In the genomic region with DNA sequence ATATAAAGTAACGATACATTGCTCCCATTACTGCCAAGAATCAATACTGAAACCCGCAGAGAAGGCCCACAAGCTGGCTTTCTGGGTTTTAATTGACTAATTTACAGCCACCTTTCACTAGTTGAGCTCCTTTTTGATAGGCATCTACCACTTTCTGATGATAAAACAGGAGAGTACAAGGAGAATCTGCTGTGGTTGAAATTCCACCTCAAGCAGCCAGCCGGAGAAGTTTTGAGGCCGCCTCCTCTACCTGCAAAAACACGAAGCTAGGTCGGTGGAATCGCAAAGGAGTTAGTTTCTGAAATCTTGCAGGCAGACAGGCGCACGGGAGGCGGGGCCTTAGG, we compare ENCODE assay signal across 9 mouse cellular contexts. TPM values are rescaled to one million over a fixed set of nuclear protein-coding genes. Genes with fewer than 3 reads are reported as not detected.
DNase-seq lines count a peak whose midpoint lies in the region; ATAC-seq and TF ChIP-seq lines count a peak whose summit lies in the region.
"Had no signal": no experiment of that assay in that cellular context is flagged by ENCODE, and none has a peak within 500 bp of the region (broad histone marks: within the 10 kb centered on the region; RNA-seq: fewer than 3 reads in every experiment).

No protein-coding gene starts in this region.

- 2% methylated on average over 10 of the region's 10 CpGs for WGBS in heart, embryonic 14.5 days
- WGBS in hindbrain, embryonic 10.5 days: 2% methylated on average over 10 of the region's 10 CpGs
- WGBS in midbrain, embryonic 10.5 days: under 1% methylated on average over 10 of the region's 10 CpGs

- no peak for ATAC-seq in heart, embryonic 14.5 days (ENCODE audit: insufficient number of reproducible peaks, insufficient read depth, low FRiP score, low read depth)

- DNase-seq in heart, adult 9 months (ENCODE audit: low spot score in 2 of 2): no peak
- DNase-seq in ES-E14 (ENCODE audit: low read depth, low spot score): no peak
- DNase-seq in hindbrain, embryonic 10.5 days (ENCODE audit: low spot score): no peak
- DNase-seq in midbrain, embryonic 10.5 days (ENCODE audit: low spot score): no peak
- no peak for DNase-seq in adrenal gland, adult 8-10 months
- no peak for DNase-seq in embryo, embryonic 9.5 days (ENCODE audit: extremely low spot score)
- DNase-seq in adrenal gland, adult 2 months: no peak

- in situ Hi-C loops in ES-E14 (cut with MboI; ENCODE audit: low sequenced_read_pairs in 2 of 2, unreplicated experiment in 2 of 2): loop anchor here in 1 of 2 experiments (25.0 kb wide), 1 partner anchor 1726 kb away; a partner anchor contains a TSS

- H3K4me3 ChIP-seq in heart, embryonic 14.5 days (ENCODE audit: control insufficient read depth in 1 of 2, insufficient read depth in 1 of 2, low read depth in 1 of 2, low read length in 2 of 2): peak overlapping the region; percentile 50 to 69
- peak overlapping the region; percentile 58 to 62 for H3K4me3 ChIP-seq in ES-E14 (ENCODE audit: insufficient read depth in 1 of 2, low read depth in 1 of 2, low read length in 2 of 2, poor library complexity in 1 of 2, severe bottlenecking in 1 of 2)
- H3K4me3 ChIP-seq in hindbrain, embryonic 10.5 days: peak overlapping the region; percentile 66
- H3K4me3 ChIP-seq in midbrain, embryonic 10.5 days: peak overlapping the region; percentile 69

- H3K4me2 ChIP-seq in heart, embryonic 14.5 days (ENCODE audit: low read length): peak overlapping the region; percentile 90

- H3K36me3 ChIP-seq in heart, embryonic 14.5 days (ENCODE audit: control insufficient read depth, insufficient read depth, low read length): no peaks in the 10 kb centered on the region
- no peaks in the 10 kb centered on the region for H3K36me3 ChIP-seq in ES-E14 (ENCODE audit: control insufficient read depth, insufficient read depth, low read length, poor library complexity, severe bottlenecking)
- H3K36me3 ChIP-seq in hindbrain, embryonic 10.5 days: no peaks in the 10 kb centered on the region
- H3K36me3 ChIP-seq in midbrain, embryonic 10.5 days: no peaks in the 10 kb centered on the region

- H3K9ac ChIP-seq in heart, embryonic 14.5 days (ENCODE audit: low read length): peak overlapping the region; percentile 77
- H3K9ac ChIP-seq in ES-E14 (ENCODE audit: insufficient read depth, low read depth, low read length, poor library complexity, severe bottlenecking): peak overlapping the region; percentile 64; the same call in 1 of the 2 replicates

- peaks cover 8 to 26% of the 10 kb centered on the region in 2 experiments for H3K4me1 ChIP-seq in heart, embryonic 14.5 days (ENCODE audit: control insufficient read depth in 2 of 2, insufficient read depth in 2 of 2, low read length in 2 of 2)
- no peaks in the 10 kb centered on the region; a peak in 2 of 4 replicates for H3K4me1 ChIP-seq in ES-E14 (ENCODE audit: control insufficient read depth in 2 of 2, insufficient read depth in 2 of 2, low read length in 2 of 2, poor library complexity in 1 of 2)
- H3K4me1 ChIP-seq in hindbrain, embryonic 10.5 days (replicated peaks): peaks cover 46% of the 10 kb centered on the region
- peaks cover 40% of the 10 kb centered on the region for H3K4me1 ChIP-seq in midbrain, embryonic 10.5 days

- peak overlapping the region; percentile 83 to 95 for H3K27ac ChIP-seq in heart, embryonic 14.5 days (replicated peaks in 1 of 2; ENCODE audit: control insufficient read depth in 1 of 2, insufficient read depth in 1 of 2, low read depth in 2 of 2, low read length in 2 of 2)
- peak overlapping the region; percentile 69; the same call in 1 of the 2 replicates for H3K27ac ChIP-seq in ES-E14 (ENCODE audit: insufficient read depth, low read depth, low read length, poor library complexity, severe bottlenecking)
- H3K27ac ChIP-seq in hindbrain, embryonic 10.5 days: peak overlapping the region; percentile 94
- peak overlapping the region; percentile 92 for H3K27ac ChIP-seq in midbrain, embryonic 10.5 days (replicated peaks)

- H3K27me3 ChIP-seq in heart, embryonic 14.5 days (ENCODE audit: control insufficient read depth, insufficient read depth, low read length): no peaks in the 10 kb centered on the region
- no peaks in the 10 kb centered on the region for H3K27me3 ChIP-seq in hindbrain, embryonic 10.5 days (ENCODE audit: insufficient read depth, poor library complexity, severe bottlenecking)
- H3K27me3 ChIP-seq in midbrain, embryonic 10.5 days (ENCODE audit: low read depth, poor library complexity, severe bottlenecking): no peaks in the 10 kb centered on the region

- H3K9me3 ChIP-seq in heart, embryonic 14.5 days (ENCODE audit: control insufficient read depth, low read length): no peaks in the 10 kb centered on the region
- H3K9me3 ChIP-seq in ES-E14 (ENCODE audit: control insufficient read depth, insufficient read depth, low read depth, low read length): no peaks in the 10 kb centered on the region
- no peaks in the 10 kb centered on the region for H3K9me3 ChIP-seq in hindbrain, embryonic 10.5 days
- H3K9me3 ChIP-seq in midbrain, embryonic 10.5 days (replicated peaks): no peaks in the 10 kb centered on the region

TF ChIP-seq in ES-E14, 5 proteins besides CTCF, POLR2A, EP300 and RAD21:
- TF ChIP-seq MAFK (IDR thresholded peaks at IDR 0.05; ENCODE audit: insufficient read depth, low read depth, low read length): no peak
- no peak for TF ChIP-seq ZC3H11A (IDR thresholded peaks at IDR 0.05; ENCODE audit: borderline replicate concordance, low read depth, low read length)
- TF ChIP-seq CHD2 (IDR thresholded peaks at IDR 0.05; ENCODE audit: low read depth, low read length): no peak
TF ChIP-seq in ES-E14: peak in this region for 0.

RNA-seq across cellular contexts. Expression of a gene that starts 0.3 kb away (rescaled TPM):
- polyA plus RNA-seq in heart, embryonic 14.5 days (2014; fragmentation: Nextera tagmentation; extraction: Ambion mirVana): 1.6 and 2.7 TPM in 2 replicates
- 1,149 and 1,468 TPM in 2 replicates for total RNA-seq in ES-E14 (2012; rRNA removed)
- polyA plus RNA-seq in hindbrain, embryonic 10.5 days (2016; fragmentation: Nextera tagmentation; extraction: Ambion mirVana): 2.3 and 3.4 TPM in 2 replicates
- 1.7 and 2.7 TPM in 2 replicates for polyA plus RNA-seq in midbrain, embryonic 10.5 days (2016; fragmentation: Nextera tagmentation; extraction: Ambion mirVana)
- 10 to 100 TPM; 16.7 to 20.1 (median 18.6) TPM for total RNA-seq in adrenal gland, adult 8-10 months (2022)
- total RNA-seq in adrenal gland, adult 2 months (2021): 10 to 100 TPM; 11.0 to 19.6 TPM
- 0.21 and 0.25 TPM in 2 replicates for polyA plus RNA-seq in adrenal gland, adult 2 months (2012; rRNA removed)

RNA-seq across cellular contexts. Expression of a gene that starts 1.0 kb away (rescaled TPM):
- 2.6 and 3.0 TPM in 2 replicates for polyA plus RNA-seq in heart, embryonic 14.5 days (2014; fragmentation: Nextera tagmentation; extraction: Ambion mirVana)
- 470 and 728 TPM in 2 replicates for total RNA-seq in ES-E14 (2012; rRNA removed)
- polyA plus RNA-seq in hindbrain, embryonic 10.5 days (2016; fragmentation: Nextera tagmentation; extraction: Ambion mirVana): 3.7 and 4.8 TPM in 2 replicates
- polyA plus RNA-seq in midbrain, embryonic 10.5 days (2016; fragmentation: Nextera tagmentation; extraction: Ambion mirVana): 3.6 and 3.9 TPM in 2 replicates
- 10 to 100 TPM; 28.7 to 37.4 (median 36.4) TPM for total RNA-seq in adrenal gland, adult 8-10 months (2022)
- 10 to 100 TPM; 32.5 to 35.7 TPM for total RNA-seq in adrenal gland, adult 2 months (2021)
- polyA plus RNA-seq in adrenal gland, adult 2 months (2012; rRNA removed): 4.2 and 6.6 TPM in 2 replicates

RNA-seq across cellular contexts. Expression of a gene that starts 2.2 kb away (rescaled TPM):
- polyA plus RNA-seq in heart, embryonic 14.5 days (2014; fragmentation: Nextera tagmentation; extraction: Ambion mirVana): 1.1 TPM in 1 of 2 replicates, not detected in the other
- total RNA-seq in ES-E14 (2012; rRNA removed): 1,331 and 1,744 TPM in 2 replicates
- polyA plus RNA-seq in hindbrain, embryonic 10.5 days (2016; fragmentation: Nextera tagmentation; extraction: Ambion mirVana): not detected in 2 replicates
- polyA plus RNA-seq in midbrain, embryonic 10.5 days (2016; fragmentation: Nextera tagmentation; extraction: Ambion mirVana): 0.42 TPM in 1 of 2 replicates, not detected in the other
- total RNA-seq in adrenal gland, adult 8-10 months (2022): 10 to 100 TPM; 18.1 to 29.1 (median 26.8) TPM
- total RNA-seq in adrenal gland, adult 2 months (2021): 10 to 100 TPM; 21.1 to 26.3 TPM
- polyA plus RNA-seq in adrenal gland, adult 2 months (2012; rRNA removed): 0.36 and 2.1 TPM in 2 replicates

RNA-seq across cellular contexts. Expression of a gene that starts 6.4 kb away (rescaled TPM):
- polyA plus RNA-seq in heart, embryonic 14.5 days (2014; fragmentation: Nextera tagmentation; extraction: Ambion mirVana): 0.63 TPM in 1 of 2 replicates, not detected in the other
- 1,054 and 1,339 TPM in 2 replicates for total RNA-seq in ES-E14 (2012; rRNA removed)
- 4.9 and 5.4 TPM in 2 replicates for polyA plus RNA-seq in hindbrain, embryonic 10.5 days (2016; fragmentation: Nextera tagmentation; extraction: Ambion mirVana)
- polyA plus RNA-seq in midbrain, embryonic 10.5 days (2016; fragmentation: Nextera tagmentation; extraction: Ambion mirVana): 4.9 and 6.9 TPM in 2 replicates
- total RNA-seq in adrenal gland, adult 8-10 months (2022): 100 to 1,000 TPM in 1 of 4 experiments, 10 to 100 TPM in 3; 69.6 to 104 (median 91.8) TPM
- total RNA-seq in adrenal gland, adult 2 months (2021): 10 to 100 TPM; 64.3 to 65.2 TPM
- polyA plus RNA-seq in adrenal gland, adult 2 months (2012; rRNA removed): 2.4 and 3.9 TPM in 2 replicates

RNA-seq across cellular contexts. Expression of a gene that starts 6.5 kb away (rescaled TPM):
- not detected in 2 replicates for polyA plus RNA-seq in heart, embryonic 14.5 days (2014; fragmentation: Nextera tagmentation; extraction: Ambion mirVana)
- 0.21 and 0.40 TPM in 2 replicates for total RNA-seq in ES-E14 (2012; rRNA removed)
- polyA plus RNA-seq in hindbrain, embryonic 10.5 days (2016; fragmentation: Nextera tagmentation; extraction: Ambion mirVana): not detected in 2 replicates
- 0.20 TPM in 1 of 2 replicates, not detected in the other for polyA plus RNA-seq in midbrain, embryonic 10.5 days (2016; fragmentation: Nextera tagmentation; extraction: Ambion mirVana)
- under 1 TPM in 3 of 4 experiments, not detected in 1; 0.24 to 0.48 (median 0.26) TPM for total RNA-seq in adrenal gland, adult 8-10 months (2022)
- under 1 TPM in 1 of 2 experiments, not detected in 1; 0.43 TPM for total RNA-seq in adrenal gland, adult 2 months (2021)
- polyA plus RNA-seq in adrenal gland, adult 2 months (2012; rRNA removed): not detected in 2 replicates
- total RNA-seq: monocyte, adult 5-6 weeks had no signal
